25 mouse cellular contexts compared by ENCODE assay signal in the genomic region with DNA sequence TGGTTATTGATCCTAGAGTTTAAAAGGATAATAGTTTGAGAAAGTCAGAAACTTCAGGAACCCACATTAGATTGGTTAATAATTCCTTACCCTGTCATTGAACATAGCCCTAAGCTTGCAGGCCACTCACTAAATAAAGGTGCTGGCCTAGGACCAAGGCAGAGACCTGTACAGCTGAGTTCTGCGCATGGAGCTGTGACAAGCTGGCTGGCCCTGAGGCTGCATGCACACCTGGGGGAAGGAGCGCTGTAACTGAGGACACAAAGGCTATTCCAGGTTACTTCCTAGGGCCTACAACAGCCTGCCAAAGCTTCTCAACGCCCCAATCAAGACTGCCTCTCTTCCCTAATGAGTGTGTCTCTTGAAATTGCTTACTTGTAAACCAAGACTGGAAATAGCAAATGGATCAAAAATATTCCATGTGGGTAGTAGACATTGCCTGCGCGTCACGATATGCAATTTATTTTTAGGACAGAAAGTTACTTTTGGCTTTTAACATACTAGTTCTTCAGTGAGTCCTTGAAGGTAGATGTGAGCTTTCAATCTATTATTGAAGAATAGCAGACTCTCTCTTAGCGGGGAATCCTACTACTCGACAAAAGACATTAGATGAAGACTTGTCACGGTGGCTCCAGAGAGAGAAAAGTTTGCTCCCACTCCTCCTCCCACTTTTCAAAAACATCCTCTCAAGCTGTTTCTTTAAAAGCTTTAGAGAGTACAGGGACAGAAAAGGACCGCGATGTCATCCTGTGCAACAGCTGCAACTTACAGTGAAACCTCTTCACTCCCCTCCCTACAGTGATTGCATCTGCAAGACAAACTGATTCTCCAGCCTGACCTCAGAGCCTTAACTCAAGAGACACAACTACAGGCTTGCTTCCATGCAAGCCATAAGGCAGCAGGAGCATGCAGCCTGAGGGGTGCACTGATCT. TPM values are rescaled to one million over a fixed set of nuclear protein-coding genes. Genes with fewer than 3 reads are reported as not detected.
DNase-seq lines count a peak whose midpoint lies in the region; ATAC-seq lines count a peak whose summit lies in the region.
"Had no signal": no experiment of that assay in that cellular context is flagged by ENCODE, and none has a peak within 500 bp of the region (broad histone marks: within the 10 kb centered on the region; RNA-seq: fewer than 3 reads in every experiment).

No protein-coding gene starts in this region.

- no peaks in the 10 kb centered on the region for H3K27me3 ChIP-seq in hindbrain, embryonic 13.5 days
- H3K27me3 ChIP-seq: intestine, embryonic 15.5 days; limb, embryonic 13.5 days; liver, embryonic 12.5 days had no signal

- H3K4me2 ChIP-seq in hindbrain, embryonic 13.5 days: no peak overlapping the region
- H3K4me2 ChIP-seq: intestine, embryonic 15.5 days; limb, embryonic 13.5 days; liver, embryonic 12.5 days had no signal

- ATAC-seq in hindbrain, embryonic 13.5 days (ENCODE audit: low FRiP score): no peak
- ATAC-seq: CD4-positive, CD25-positive, alpha-beta regulatory T cell, adult 4 months; hindbrain, postnatal 0 days; intestine, embryonic 15.5 days; liver, embryonic 12.5 days; midbrain, embryonic 16.5 days had no signal

- H3K4me1 ChIP-seq in hindbrain, embryonic 13.5 days (replicated peaks): peaks cover 9% of the 10 kb centered on the region; the same call in 1 of the 2 replicates
- H3K4me1 ChIP-seq: intestine, embryonic 15.5 days; limb, embryonic 13.5 days; liver, embryonic 12.5 days had no signal

- H3K9ac ChIP-seq in hindbrain, embryonic 13.5 days: no peak overlapping the region
- H3K9ac ChIP-seq: intestine, embryonic 15.5 days; limb, embryonic 13.5 days; liver, embryonic 12.5 days had no signal

- no peak overlapping the region for H3K4me3 ChIP-seq in hindbrain, embryonic 13.5 days
- H3K4me3 ChIP-seq: erythroblast, embryonic 14.5 days; intestine, embryonic 15.5 days; limb, embryonic 13.5 days; liver, embryonic 12.5 days had no signal

- H3K36me3 ChIP-seq in hindbrain, embryonic 13.5 days: no peaks in the 10 kb centered on the region
- H3K36me3 ChIP-seq: intestine, embryonic 15.5 days; limb, embryonic 13.5 days; liver, embryonic 12.5 days had no signal

- H3K9me3 ChIP-seq in hindbrain, embryonic 13.5 days: no peaks in the 10 kb centered on the region
- H3K9me3 ChIP-seq: intestine, embryonic 15.5 days; limb, embryonic 13.5 days; liver, embryonic 12.5 days had no signal

- H3K27ac ChIP-seq in hindbrain, embryonic 13.5 days: no peak overlapping the region
- H3K27ac ChIP-seq: hindbrain, postnatal 0 days; intestine, embryonic 15.5 days; limb, embryonic 13.5 days; liver, embryonic 12.5 days; macrophage had no signal

- DNase-seq in heart, adult 11 months: peak; percentile 80
- no peak for DNase-seq in heart, adult 9 months (ENCODE audit: low spot score in 2 of 2)
- peak; percentile 69 for DNase-seq in brain, adult 2 months (ENCODE audit: low read depth, low spot score)
- DNase-seq in kidney, adult 8-10 months: peak; percentile 74 to 87
- peak; percentile 68 to 88 for DNase-seq in kidney, postnatal 25 days
- DNase-seq in MN1 (ENCODE audit: low spot score): no peak
- DNase-seq in cerebellum, adult 11 months: no peak
- DNase-seq: adrenal gland, postnatal 25 days; cerebellum, adult 2 months; cerebellum, postnatal 14 days; heart, postnatal 14 days; layer of hippocampus, adult 9-11 months; lung, adult 2 months; lung, postnatal 10 days; retina, postnatal 1 day; right cerebral cortex, postnatal 14 days had no signal

- 77% methylated on average over 11 of the region's 11 CpGs for WGBS in hindbrain, embryonic 13.5 days

RNA-seq across cellular contexts. Expression of a gene that starts 47.1 kb away (rescaled TPM):
- 50.4 and 51.8 TPM in 2 replicates for polyA plus RNA-seq in hindbrain, embryonic 13.5 days (2015; fragmentation: Nextera tagmentation; extraction: Ambion mirVana)

Comparison
In these comparisons a context has a peak if more than half of its experiments do, and no peak if none do; other contexts are left out.
1. DNase-seq: peak in heart, adult 11 months (single experiment), brain, adult 2 months (single experiment), kidney, adult 8-10 months (2 of 2) and kidney, postnatal 25 days (2 of 2); none in heart, adult 9 months (0 of 2), MN1 (single experiment) and cerebellum, adult 11 months (single experiment).